Mouse (Mus musculus): Measurements from ENCODE around the gene Deaf1.

Gene Deaf1

DNA sequence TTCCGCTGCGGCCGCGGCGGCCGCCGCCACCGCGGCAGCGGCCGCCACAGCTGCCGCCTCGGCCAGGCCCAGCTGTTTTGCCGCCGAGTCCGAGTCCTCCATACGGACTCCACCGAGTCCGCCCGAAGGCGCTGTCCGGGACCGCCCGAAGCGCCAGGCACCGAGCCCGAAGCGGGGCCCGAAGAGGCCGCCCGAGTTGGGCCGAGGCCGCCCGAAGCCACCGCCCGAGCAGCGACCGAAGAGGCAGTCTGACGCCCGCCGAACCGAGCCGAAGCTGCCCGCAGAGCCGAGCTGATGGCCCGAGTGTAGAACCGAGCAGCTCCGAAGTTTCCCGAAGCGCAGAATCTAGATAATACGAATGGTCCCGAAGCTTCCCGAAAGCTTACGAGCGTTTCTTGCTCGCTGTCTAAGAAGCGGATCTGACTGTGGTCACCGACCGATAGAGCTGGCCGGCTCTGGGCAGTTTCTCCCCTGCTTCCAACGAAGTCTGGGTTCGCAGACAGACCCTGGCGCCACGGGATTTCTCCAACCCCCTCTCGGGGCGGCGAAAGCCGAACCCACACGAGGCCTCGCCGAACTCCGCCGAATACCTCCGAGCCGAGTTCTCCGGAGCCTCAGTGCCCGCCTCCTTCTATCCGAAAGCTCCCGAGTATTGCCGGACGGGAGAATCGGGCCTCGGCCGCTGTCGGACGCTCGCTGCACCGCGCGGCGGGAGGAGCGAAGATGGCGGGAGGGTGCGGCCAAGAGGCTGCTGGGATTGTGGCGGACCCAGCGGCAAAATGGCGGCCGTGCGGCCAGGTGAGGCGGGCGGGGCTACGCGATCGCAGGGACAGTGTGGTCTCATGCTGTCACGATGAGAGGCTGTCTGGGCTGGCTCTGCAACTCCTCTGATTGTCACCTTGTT is at the start of gene Deaf1, which contains the start of gene Tmem80:
TSS of gene Deaf1 (minus strand) at position 222 of the 904 bp plus-strand sequence.
TSS of gene Tmem80 (plus strand) at position 271 of the 904 bp plus-strand sequence.
- DNase-seq (ENCODE audit: low spot score): peak; percentile 97

DNA sequence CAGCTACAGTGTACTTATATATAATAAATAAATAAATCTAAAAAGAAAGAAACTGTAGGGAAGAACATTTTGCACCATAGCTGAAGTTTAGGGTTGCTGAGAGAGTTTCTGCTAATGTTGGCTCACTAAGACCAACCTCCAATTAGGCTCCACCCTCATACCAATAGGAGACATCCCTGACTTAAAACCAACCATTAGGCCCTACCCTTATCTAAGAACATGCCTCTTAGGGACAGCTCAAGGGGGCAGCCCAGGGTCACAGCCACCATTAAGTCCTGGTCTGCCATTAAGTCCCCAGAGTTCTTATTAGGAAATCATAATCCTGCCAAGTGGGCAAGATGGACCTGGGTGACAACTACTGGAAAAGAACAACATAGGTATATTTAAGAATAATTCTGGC is 46.9 kb upstream of the Deaf1 start:
- DNase-seq (ENCODE audit: low spot score): no peak

DNA sequence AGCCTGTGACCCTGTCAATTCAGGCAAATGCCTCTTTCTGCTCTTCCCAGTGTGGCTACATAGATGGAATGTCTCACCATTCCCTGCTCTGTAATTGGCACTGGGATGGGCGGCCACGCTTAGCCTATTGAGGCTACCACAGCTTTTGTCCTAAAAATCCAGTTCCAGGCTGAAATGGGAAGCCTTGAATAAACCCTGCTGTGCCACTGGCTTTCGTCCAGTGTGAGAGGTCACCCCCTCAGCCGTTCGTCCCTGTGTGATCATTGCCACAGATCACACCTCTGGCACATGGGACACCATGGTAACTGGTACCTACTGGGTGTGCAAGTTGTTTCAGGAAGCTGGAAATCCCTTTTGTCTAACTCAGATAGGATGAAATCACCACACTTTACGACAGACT is 46.1 kb upstream of the Deaf1 start:
- no peak for DNase-seq (ENCODE audit: low spot score)

DNA sequence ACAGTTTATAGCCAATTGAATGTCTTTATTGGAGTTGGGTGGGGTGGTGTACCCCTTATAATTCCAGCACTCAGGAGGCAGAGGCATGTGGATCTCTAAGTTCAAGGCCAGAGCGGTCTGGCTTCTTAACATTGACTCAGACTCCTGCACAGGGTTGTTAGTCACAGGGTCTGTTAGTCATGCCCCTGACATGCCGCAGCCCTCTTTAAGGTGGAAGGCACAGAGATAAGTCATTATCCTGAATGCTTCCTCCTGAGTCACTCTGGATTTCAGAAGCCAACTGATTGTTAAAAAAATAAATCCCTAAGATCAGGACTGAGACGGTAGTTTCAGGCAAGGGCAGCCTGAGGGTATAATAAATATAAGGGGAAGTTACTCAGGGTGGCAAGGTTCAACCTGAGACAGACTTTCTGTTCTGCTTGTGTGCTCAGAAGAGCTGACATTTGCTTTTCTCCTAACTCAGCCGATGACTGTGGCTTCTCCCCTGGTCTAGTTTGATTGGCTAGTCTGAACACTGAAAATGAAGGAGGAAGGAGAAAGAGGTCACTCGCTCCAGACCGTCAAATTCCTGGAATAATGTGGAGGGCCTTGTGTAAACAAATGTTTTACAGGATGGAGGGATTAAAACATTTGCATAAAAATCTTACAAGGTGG is 44.6 kb upstream of the Deaf1 start:
- no peak for DNase-seq (ENCODE audit: low spot score)

DNA sequence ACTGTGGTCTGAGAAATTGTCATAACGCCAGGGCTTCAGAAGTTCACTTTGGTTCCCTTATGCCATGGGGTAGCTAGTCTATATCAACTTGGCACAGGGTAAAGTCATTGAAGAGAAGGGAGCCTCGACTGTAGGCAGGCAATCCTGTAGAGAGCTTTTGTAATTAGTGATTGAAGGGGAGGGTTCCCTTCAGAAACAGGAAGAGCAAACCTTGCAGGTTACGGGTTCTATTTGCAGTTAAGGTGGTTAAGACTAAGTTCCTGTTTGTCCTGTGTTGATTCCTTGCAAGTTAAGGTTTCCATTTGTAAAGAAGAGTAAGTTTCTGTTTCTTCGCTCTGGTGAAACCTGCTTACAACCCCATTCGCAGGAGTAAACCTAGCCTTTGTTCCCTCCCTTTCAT is 42.4 kb upstream of the Deaf1 start:
- DNase-seq (ENCODE audit: low spot score): no peak

DNA sequence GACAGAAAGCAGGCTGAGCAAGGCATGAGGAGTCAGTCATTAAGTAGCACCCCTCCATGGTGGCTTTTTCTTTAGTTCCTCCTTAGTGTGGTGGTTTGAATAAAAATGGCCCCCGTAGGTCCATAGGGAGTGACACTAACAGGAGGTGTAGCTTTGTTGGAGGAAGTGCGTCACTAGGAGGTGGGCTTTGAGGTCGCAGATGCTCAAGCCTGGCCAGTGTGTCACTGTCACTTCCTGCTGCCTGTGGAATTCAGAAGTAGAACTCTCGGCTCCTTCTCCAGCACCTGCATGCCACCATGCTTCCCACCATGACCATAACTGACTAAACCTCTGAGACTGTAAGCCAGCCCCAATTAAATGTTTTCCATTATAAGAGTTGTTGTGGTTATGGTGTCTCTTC is 39.9 kb upstream of the Deaf1 start:
- DNase-seq (ENCODE audit: low spot score): no peak

DNA sequence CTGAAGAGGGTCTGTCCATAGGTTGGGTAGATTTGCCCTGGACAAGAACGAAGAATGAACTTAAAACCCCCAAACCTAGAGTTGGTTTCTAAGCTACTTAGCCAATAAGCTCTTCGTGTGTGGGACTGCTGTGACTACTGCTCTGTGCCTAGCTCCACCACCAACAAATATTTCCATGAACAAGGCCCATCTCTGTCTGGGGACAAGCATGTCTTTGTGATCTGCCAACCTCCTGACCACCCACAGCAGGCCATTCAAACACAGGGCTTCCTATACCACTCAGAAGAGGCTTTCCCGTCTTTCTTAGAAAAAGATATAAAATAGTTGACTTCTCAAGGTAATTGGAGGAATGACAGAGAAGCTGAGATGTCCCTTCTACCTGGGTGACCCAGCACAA is 37.6 kb upstream of the Deaf1 start:
- no peak for DNase-seq (ENCODE audit: low spot score)

DNA sequence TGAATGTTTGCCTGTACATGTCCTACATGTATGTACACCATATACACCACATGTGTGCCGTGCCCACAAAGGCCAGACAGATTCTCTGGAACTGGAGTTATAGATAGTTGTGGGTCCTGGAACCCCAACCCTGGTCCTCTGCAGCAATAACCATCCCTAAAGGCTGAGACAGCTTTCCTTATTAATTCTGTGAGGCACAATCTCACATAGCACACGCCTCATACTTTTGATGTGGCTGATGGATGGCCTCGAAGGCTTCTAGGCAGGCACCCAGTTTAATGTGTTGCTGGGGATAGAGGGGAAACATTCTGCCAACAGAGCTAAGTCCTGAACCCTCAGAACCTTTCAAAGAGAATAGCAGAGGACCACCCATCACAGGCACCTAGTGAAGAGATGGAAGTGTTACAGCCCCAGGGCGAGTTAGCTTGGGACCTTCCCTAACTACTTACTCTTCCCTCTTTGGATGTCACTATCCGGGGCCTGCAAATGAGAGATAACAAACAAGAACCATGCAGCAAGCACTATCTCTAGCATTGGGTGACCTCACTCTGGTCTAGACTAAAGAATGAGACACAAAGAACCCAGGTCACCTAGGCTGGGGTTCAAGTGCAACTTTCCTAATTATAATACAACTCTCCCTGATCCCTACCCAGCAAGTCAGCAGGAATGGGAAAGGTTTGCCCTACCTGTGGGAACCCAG is 37.0 kb upstream of the Deaf1 start:
- DNase-seq (ENCODE audit: low spot score): no peak

DNA sequence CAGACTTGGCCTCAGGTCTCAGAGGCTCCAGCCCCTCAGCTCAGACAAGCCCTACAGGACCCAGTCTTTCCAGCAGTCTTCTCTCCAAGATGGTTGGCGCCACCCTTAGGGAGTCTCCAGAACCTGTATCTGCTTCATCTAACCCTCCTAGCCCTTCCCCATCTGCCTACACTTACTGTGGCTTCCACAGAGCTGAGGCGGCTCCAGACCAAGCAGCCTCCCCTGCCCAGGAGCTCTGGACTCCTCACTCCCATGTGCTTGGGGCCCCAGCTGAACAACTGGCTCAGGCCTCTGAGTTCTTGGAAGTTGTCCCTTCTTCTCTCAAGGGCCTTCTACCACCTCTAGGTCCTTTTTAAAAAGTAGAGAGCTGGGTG is 36.2 kb upstream of the Deaf1 start:
- DNase-seq (ENCODE audit: low spot score): no peak

DNA sequence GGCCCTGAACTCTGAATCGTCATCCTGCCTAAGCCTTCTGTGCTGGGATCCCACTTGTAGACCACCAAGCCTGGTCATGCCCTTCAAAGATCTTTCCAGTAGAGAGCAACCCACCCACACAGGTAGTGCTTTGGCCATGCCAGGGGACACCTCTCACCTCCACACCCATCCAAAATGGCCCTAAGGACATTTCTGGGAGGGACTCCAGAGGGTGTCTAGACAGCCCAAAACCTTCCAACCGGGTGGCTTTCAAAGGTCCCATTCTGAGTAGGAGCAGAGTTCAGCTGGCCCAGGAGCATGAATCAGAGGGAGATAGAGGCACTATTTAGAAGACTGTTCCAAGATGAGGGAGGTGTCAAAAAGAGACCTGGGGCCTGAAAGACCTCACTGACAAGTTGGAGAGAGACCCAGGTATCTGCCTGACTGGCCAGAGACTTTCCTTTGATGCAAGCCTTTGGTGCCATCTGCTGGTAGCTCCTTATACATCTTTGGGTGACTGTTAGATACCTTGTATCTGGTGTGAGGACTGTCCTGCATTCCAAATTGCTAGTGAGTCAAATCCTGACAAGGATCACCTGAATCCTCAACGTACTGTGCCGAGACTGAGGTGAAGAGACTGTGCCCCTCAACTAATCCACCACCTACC is 35.7 kb upstream of the Deaf1 start:
- DNase-seq (ENCODE audit: low spot score): no peak

DNA sequence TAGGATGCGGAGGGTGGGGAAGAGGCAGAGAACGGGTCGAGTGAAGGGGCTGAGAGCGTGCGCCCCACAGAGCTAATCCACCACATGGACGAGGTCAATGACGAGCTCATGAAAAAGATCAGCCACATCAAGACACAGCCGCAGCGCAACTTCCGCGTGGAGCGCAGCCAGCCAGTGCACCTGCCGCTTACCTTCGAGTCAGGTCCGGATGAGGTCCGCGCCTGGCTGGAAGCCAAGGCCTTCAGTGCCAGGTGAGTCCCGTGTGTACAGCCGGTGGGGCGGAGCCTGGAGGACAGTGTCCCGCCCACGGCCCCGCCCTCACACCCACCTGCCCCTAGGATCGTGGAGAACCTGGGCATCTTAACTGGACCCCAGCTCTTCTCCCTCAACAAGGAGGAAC is 34.0 kb upstream of the Deaf1 start:
- DNase-seq (ENCODE audit: low spot score): no peak

DNA sequence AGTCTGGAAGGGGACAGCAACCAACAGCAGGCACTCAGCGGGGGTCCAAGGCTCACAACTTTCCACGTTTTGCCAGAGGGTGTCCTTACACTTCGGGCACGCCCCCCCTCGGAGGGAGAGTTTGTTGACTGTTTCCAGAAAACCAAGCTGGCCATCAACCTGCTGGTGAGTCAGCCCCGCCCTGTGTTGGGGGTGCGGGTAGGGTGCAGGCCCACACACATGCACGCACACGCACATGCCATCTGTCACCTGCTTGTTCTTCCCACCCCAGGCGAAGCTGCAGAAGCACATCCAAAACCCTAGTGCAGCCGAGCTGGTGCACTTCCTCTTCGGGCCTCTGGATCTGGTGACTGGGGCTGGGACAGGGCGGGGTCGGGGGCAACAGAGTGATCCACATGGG is 29.5 kb upstream of the Deaf1 start:
- no peak for DNase-seq (ENCODE audit: low spot score)

DNA sequence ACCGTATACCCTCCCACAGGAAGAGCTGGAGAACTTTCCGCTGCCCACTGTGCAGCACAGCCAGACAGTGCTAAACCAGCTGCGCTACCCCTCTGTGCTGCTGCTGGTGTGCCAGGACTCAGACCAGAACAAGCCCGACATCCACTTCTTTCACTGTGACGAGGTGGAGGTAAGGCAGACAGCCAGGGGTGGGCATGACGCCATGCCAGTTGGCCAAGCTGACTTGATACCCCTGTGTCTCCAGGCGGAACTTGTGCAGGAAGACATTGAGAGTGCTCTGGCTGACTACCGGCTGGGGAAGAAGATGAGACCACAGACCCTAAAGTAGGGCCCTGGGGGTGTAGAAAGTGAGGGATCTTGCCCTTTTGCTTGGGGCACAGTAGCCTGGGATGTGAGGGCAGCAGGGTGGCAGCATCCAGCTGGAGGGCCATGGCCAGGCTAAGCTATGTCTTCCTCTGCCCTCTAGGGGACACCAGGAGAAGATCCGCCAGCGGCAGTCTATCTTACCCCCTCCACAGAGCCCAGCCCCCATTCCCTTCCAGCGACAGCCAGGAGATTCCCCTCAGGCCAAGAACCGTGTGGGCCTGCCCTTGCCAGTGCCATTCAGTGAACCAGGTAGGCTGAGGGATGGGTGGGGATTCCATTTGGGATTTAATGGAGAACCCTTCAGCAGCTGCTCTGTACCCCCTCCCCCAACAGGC is 28.3 kb upstream of the Deaf1 start:
- DNase-seq (ENCODE audit: low spot score): no peak

DNA sequence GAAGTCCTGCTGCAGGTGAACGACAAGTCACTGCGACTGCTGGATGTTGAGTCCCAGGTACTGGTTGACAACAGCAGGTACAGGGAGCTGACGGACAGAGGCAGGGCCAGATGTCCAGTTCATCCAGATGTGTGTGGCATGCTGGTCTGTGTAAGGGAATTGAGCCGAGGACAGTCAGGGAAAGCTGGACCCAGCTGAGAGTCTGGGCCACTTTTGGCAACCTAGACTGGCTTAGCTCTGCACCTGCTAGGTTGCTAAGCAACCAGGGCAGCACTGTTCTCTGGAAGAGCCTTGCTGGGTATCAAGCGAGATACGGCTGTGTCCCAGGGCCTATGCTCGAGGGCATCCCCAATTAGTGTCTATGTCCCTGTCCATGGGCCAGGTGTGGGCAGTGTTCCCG is 27.6 kb upstream of the Deaf1 start:
- no peak for DNase-seq (ENCODE audit: low spot score)

DNA sequence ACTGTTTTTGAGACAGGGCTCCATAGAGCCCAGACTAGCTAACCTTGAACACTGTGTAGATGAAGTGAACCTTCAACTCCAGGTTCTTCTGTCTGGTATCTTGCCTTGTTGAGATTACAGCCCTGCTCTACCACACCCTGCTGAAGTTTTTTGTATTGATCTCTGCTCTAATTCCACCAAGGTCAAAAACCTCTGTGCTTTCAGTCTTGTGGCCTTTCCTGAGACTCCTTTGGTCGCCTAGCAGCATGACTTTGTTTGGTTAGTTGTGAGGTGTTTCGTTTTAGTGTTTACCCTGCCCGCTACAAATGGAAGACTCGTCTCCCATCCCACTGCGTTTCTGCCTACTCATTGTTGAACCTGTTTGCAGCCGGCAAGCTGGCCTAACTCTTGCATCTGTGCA is 23.6 kb upstream of the Deaf1 start:
- DNase-seq (ENCODE audit: low spot score): no peak

DNA sequence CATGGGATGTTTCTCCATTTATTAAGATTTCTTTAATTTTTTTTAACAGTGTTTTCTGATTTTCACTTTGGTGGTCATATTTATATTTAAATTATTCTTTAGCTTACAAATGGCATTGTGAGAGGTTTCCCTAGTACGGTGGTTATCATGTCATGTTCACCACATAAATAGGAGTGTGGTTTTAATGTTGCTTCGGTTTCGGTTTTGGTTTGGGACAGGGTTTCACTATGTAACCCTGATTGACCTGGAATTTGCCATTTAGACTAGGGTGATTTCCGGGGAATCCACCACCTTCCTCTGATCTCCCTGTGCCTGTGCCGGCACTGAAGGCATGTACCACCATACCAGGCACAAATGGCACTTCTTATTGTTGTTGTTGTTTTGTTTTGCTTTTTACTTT is 17.3 kb upstream of the Deaf1 start:
- no peak for DNase-seq (ENCODE audit: low spot score)

DNA sequence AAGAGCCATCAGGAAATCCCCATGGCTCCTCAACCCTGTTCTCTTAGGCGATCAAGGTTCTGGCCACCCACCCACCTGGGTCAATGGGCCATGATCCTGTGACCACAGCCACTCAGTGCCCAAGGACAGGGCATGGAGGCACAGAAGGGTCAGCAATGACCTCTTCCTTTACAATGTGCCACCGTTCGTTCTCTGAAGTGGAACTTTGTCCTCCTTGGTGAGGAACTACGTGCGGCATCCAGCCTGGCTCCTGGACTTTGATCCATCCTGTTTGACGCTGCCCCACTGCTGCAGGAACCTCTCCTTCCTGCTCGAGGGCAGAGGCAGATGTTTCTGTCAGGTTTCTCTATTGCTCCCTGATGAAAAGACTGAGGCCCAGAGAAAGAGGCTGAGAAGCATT is 16.2 kb upstream of the Deaf1 start:
- no peak for DNase-seq (ENCODE audit: low spot score)

DNA sequence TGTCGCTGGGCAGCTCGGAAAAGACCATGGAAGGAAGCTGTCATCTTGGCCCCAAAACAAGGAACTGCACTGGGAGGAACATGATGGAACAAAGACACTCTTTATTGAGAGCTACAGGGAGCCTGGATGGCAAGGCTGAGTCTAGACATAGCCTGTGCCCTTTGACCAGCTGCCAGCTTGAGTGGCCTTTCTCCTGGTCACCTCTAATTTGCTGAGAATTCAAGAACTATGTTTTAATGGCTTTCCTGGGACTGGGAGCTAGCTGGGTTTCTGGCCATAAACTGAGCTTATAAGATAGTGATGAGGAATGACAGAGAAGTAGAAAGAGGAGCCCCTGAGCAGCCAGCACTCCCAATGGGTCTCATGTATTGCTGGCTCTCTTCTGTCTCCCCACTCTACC is 15.7 kb upstream of the Deaf1 start:
- DNase-seq (ENCODE audit: low spot score): no peak

DNA sequence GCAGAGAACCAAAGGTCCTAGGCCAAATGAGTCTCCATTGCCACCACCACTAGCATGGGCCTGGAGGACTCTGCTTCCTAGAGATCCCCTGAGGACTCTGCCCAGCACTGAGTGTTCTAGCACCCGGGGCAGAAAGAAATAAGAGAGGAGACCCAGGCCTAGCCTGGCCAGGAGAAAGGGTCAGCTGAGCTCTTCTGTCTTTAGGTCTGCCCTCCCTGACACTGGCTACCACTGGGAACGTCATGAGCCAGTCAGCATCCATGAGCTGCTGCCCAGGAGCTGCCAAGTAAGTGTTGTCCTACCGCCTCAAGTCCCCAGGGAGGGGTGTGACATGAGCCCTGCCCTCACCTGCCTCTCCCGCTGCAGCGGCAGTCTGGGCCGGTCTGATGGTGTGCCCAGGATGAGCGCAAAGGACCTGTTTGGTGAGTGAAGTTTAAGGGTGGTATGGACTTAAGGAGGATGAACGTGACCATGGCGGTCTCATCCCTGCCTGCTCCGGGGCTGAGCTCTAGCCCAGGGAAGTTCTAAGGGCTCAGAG is 14.3 kb upstream of the Deaf1 start:
- no peak for DNase-seq (ENCODE audit: low spot score)

DNA sequence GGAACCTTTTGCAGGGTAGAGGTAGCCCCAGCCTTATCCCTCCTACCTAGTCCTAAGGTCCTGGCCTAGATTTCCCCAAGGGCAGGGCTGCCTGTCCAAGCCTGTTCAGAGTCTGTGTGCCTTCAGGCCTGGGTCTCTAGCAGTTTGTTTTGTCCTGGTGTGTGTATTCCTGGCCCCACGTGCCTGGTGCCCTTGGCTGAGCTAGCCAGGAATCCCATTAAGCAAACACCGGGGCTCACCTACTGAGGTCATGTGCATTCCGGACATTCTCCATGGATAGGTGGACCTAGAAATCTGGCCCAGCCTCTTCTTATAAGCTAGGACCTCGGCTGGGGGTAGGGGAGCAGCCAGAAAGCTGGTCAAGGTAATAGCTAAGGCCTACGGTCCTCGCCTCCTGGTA is 13.0 kb upstream of the Deaf1 start:
- no peak for DNase-seq (ENCODE audit: low spot score)

DNA sequence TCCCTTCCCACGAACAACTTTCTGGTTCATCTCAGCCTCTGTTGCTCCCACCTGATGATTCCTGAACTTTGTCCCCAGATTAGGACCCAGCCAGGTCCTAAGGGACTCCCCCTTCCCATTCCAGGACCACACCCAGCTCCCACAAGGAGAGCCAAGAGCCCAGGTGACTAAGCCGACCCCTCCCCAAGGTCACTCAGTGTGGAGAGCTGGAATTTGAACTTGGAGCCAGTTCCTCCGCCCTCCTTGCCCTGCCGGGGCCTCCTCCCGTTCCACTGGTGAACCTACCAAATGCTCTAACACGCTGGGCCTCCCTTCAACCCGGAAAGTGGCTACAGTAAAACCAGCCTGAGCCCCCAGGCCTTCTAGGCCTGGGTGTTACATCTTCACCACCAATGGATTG is 12.5 kb upstream of the Deaf1 start:
- DNase-seq (ENCODE audit: low spot score): no peak
